Mouse (Mus musculus) small intestine, adult 2 months (tissue): ENCODE data around the gene Krt7.

Experiments
- CTCF ChIP-seq: fragments of 200-500 bp; IDR thresholded peaks from 2 replicates; pipeline ENCODE4 v1.5.1; 2012; ENCODE audit warnings: low read depth, mild to moderate bottlenecking, control low read depth, inconsistent platforms, low read length, moderate library complexity, mixed read lengths; ENCODE audit not compliant: insufficient replicate concordance, insufficient read length; ENCODE audit errors: extremely low read depth
- POLR2A ChIP-seq: fragments of 200-500 bp; IDR thresholded peaks from 2 replicates; pipeline ENCODE4 v1.6.1; 2012; ENCODE audit warnings: low read depth, mild to moderate bottlenecking, control low read depth, inconsistent platforms, low read length, moderate library complexity

GRCm38 (mm10) chr15:101371141-101371985 lies 39.5 kb upstream of the Krt7 start:
- TF ChIP-seq POLR2A = no peak
- no peak for TF ChIP-seq CTCF
